Mouse (Mus musculus) heart, adult 11 months (tissue): ENCODE data around the gene Naip2.
A peak's percentile ranks its signal among the peaks of the same experiment; 100 is the strongest.

ENCODE experiments used
- DNase-seq: peaks from one replicate; pipeline ENCODE4 v3.0.0; 2022

The Naip2 gene

GRCm38 (mm10) chr13:100107652-100108472 is 94.0 kb downstream of the Naip2 start, which contains the start of gene Serf1:
Gene Serf1 (plus strand): TSS chr13:100108012.
- peak; percentile 98 for DNase-seq

- peak; percentile 99 for DNase-seq
Observed at GRCm38 (mm10) chr13:100103748-100104254, 98.1 kb downstream of the Naip2 start, which contains the start of gene Bdp1. Gene Bdp1 (minus strand): TSS chr13:100104070.

- peak; percentile 36 for DNase-seq
Observed at GRCm38 (mm10) chr13:100103052-100103658, 98.7 kb downstream of the Naip2 start.

GRCm38 (mm10) chr13:100098808-100099207 is 103.1 kb downstream of the Naip2 start:
- DNase-seq: no peak
